Mouse (Mus musculus): ENCODE measurements around the gene Ubash3b. TPM values are rescaled to one million over a fixed set of nuclear protein-coding genes. Genes with fewer than 3 reads are reported as not detected.

The Ubash3b gene
- total RNA-seq, 1 experiment = 2.8 TPM

DNA sequence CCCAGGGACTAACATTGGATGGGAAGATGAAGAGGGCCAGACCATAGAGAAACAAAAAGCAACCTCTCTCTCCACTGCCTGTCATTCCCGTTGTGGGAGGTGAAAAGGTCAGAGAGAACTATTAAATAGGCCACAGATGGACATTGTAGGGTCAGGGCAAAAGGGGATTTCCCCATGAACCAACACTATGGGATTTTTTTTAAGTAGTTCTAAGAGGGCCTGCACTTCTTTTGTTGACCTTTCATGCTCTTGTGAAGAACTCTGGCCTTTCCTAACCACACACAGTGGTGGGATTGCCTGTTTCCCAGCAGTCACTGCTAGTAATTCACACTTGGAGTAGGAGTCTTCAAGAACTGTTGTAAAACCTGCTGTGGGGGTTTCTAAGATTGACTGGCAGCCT is 153.7 kb downstream of the Ubash3b start:
- Histone ChIP-seq H3K36me3 (ENCODE audit: control insufficient read depth, insufficient read depth, low read length, poor library complexity, severe bottlenecking) (no peaks in the 10 kb centered on the region), H3K27ac (ENCODE audit: insufficient read depth, low read depth, low read length, poor library complexity, severe bottlenecking) (no peak overlapping the region), H3K4me3 (ENCODE audit: insufficient read depth in 1 of 2, low read depth in 1 of 2, low read length in 2 of 2, poor library complexity in 1 of 2, severe bottlenecking in 1 of 2) (no peak overlapping the region), H3K9ac (ENCODE audit: insufficient read depth, low read depth, low read length, poor library complexity, severe bottlenecking) (no peak overlapping the region), H3K4me1 (ENCODE audit: control insufficient read depth in 2 of 2, insufficient read depth in 2 of 2, low read length in 2 of 2, poor library complexity in 1 of 2) (no peaks in the 10 kb centered on the region), H3K9me3 (ENCODE audit: control insufficient read depth, insufficient read depth, low read depth, low read length) (no peaks in the 10 kb centered on the region)
- in situ Hi-C loops (cut with MboI; ENCODE audit: low sequenced_read_pairs in 2 of 2, unreplicated experiment in 2 of 2) = no loop called here
- DNase-seq (ENCODE audit: low read depth, low spot score) = no peak
- TF ChIP-seq ZNF384 (IDR thresholded peaks at IDR 0.05; ENCODE audit: low read depth, low read length) (no peak), HCFC1 (IDR thresholded peaks at IDR 0.05; ENCODE audit: borderline replicate concordance, insufficient read depth, low read length) (no peak), MAFK (IDR thresholded peaks at IDR 0.05; ENCODE audit: insufficient read depth, low read depth, low read length) (no peak), CHD2 (IDR thresholded peaks at IDR 0.05; ENCODE audit: low read depth, low read length) (no peak), ZC3H11A (IDR thresholded peaks at IDR 0.05; ENCODE audit: borderline replicate concordance, low read depth, low read length) (no peak)

GRCm38 (mm10) chr9:41004415-41004814 is 157.1 kb downstream of the Ubash3b start, which contains the start of gene Crtam:
Crtam (minus strand) TSS chr9:41004628.
- Histone ChIP-seq H3K4me3 (ENCODE audit: insufficient read depth in 1 of 2, low read depth in 1 of 2, low read length in 2 of 2, poor library complexity in 1 of 2, severe bottlenecking in 1 of 2) (no peak within 1 kb of the TSS), H3K27ac (ENCODE audit: insufficient read depth, low read depth, low read length, poor library complexity, severe bottlenecking) (no peak within 1 kb of the TSS), H3K9me3 (ENCODE audit: control insufficient read depth, insufficient read depth, low read depth, low read length) (no peaks in the 10 kb centered on the region), H3K9ac (ENCODE audit: insufficient read depth, low read depth, low read length, poor library complexity, severe bottlenecking) (no peak within 1 kb of the TSS), H3K4me1 (ENCODE audit: control insufficient read depth in 2 of 2, insufficient read depth in 2 of 2, low read length in 2 of 2, poor library complexity in 1 of 2) (no peaks in the 10 kb centered on the region), H3K36me3 (ENCODE audit: control insufficient read depth, insufficient read depth, low read length, poor library complexity, severe bottlenecking) (no peaks in the 10 kb centered on the region)
- TF ChIP-seq ZNF384 (IDR thresholded peaks at IDR 0.05; ENCODE audit: low read depth, low read length) = no peak
- DNase-seq (ENCODE audit: low read depth, low spot score) = no peak
- in situ Hi-C loops (cut with MboI; ENCODE audit: low sequenced_read_pairs in 2 of 2, unreplicated experiment in 2 of 2) = no loop called here

- no peak overlapping the region for H3K27ac ChIP-seq (ENCODE audit: insufficient read depth, low read depth, low read length, poor library complexity, severe bottlenecking)
- H3K36me3 ChIP-seq (ENCODE audit: control insufficient read depth, insufficient read depth, low read length, poor library complexity, severe bottlenecking) = no peaks in the 10 kb centered on the region
- H3K9me3 ChIP-seq (ENCODE audit: control insufficient read depth, insufficient read depth, low read depth, low read length) = no peaks in the 10 kb centered on the region
- TF ChIP-seq MAFK (IDR thresholded peaks at IDR 0.05; ENCODE audit: insufficient read depth, low read depth, low read length) (no peak), CHD2 (IDR thresholded peaks at IDR 0.05; ENCODE audit: low read depth, low read length) (no peak), ZC3H11A (IDR thresholded peaks at IDR 0.05; ENCODE audit: borderline replicate concordance, low read depth, low read length) (no peak), HCFC1 (IDR thresholded peaks at IDR 0.05; ENCODE audit: borderline replicate concordance, insufficient read depth, low read length) (no peak), ZNF384 (IDR thresholded peaks at IDR 0.05; ENCODE audit: low read depth, low read length) (no peak)
- no peak for DNase-seq (ENCODE audit: low read depth, low spot score)
- H3K9ac ChIP-seq (ENCODE audit: insufficient read depth, low read depth, low read length, poor library complexity, severe bottlenecking) = no peak overlapping the region
- H3K4me1 ChIP-seq (ENCODE audit: control insufficient read depth in 2 of 2, insufficient read depth in 2 of 2, low read length in 2 of 2, poor library complexity in 1 of 2) = no peaks in the 10 kb centered on the region
- no peak overlapping the region for H3K4me3 ChIP-seq (ENCODE audit: insufficient read depth in 1 of 2, low read depth in 1 of 2, low read length in 2 of 2, poor library complexity in 1 of 2, severe bottlenecking in 1 of 2)
- in situ Hi-C loops (cut with MboI; ENCODE audit: low sequenced_read_pairs in 2 of 2, unreplicated experiment in 2 of 2) = loop anchor here in 1 of 2 experiments (25.0 kb wide), 1 partner anchor 160 kb away; no protein-coding TSS in a partner anchor
These were observed 164.2 kb downstream of the Ubash3b start for GRCm38 (mm10) chr9:40997116-40997779.

- Histone ChIP-seq H3K36me3 (ENCODE audit: control insufficient read depth, insufficient read depth, low read length, poor library complexity, severe bottlenecking) (no peaks in the 10 kb centered on the region), H3K4me1 (ENCODE audit: control insufficient read depth in 2 of 2, insufficient read depth in 2 of 2, low read length in 2 of 2, poor library complexity in 1 of 2) (no peaks in the 10 kb centered on the region), H3K27ac (ENCODE audit: insufficient read depth, low read depth, low read length, poor library complexity, severe bottlenecking) (no peak overlapping the region), H3K4me3 (ENCODE audit: insufficient read depth in 1 of 2, low read depth in 1 of 2, low read length in 2 of 2, poor library complexity in 1 of 2, severe bottlenecking in 1 of 2) (no peak overlapping the region), H3K9ac (ENCODE audit: insufficient read depth, low read depth, low read length, poor library complexity, severe bottlenecking) (no peak overlapping the region), H3K9me3 (ENCODE audit: control insufficient read depth, insufficient read depth, low read depth, low read length) (no peaks in the 10 kb centered on the region)
- no peak for DNase-seq (ENCODE audit: low read depth, low spot score)
- in situ Hi-C loops (cut with MboI; ENCODE audit: low sequenced_read_pairs in 2 of 2, unreplicated experiment in 2 of 2) = loop anchor here in 1 of 2 experiments (25.0 kb wide), 1 partner anchor 157 kb away; no protein-coding TSS in a partner anchor
- TF ChIP-seq CHD2 (IDR thresholded peaks at IDR 0.05; ENCODE audit: low read depth, low read length) (no peak), ZC3H11A (IDR thresholded peaks at IDR 0.05; ENCODE audit: borderline replicate concordance, low read depth, low read length) (no peak), HCFC1 (IDR thresholded peaks at IDR 0.05; ENCODE audit: borderline replicate concordance, insufficient read depth, low read length) (no peak), ZNF384 (IDR thresholded peaks at IDR 0.05; ENCODE audit: low read depth, low read length) (no peak)
These were observed 167.4 kb downstream of the Ubash3b start for GRCm38 (mm10) chr9:40994075-40994474.

GRCm38 (mm10) chr9:40991511-40991910 is 170.0 kb downstream of the Ubash3b start:
- TF ChIP-seq CHD2 (IDR thresholded peaks at IDR 0.05; ENCODE audit: low read depth, low read length) (no peak), ZNF384 (IDR thresholded peaks at IDR 0.05; ENCODE audit: low read depth, low read length) (no peak), HCFC1 (IDR thresholded peaks at IDR 0.05; ENCODE audit: borderline replicate concordance, insufficient read depth, low read length) (no peak), MAFK (IDR thresholded peaks at IDR 0.05; ENCODE audit: insufficient read depth, low read depth, low read length) (no peak), ZC3H11A (IDR thresholded peaks at IDR 0.05; ENCODE audit: borderline replicate concordance, low read depth, low read length) (no peak)
- DNase-seq (ENCODE audit: low read depth, low spot score) = no peak

More at GRCm38 (mm10) chr9:40991511-40991910, 170.0 kb downstream of the Ubash3b start:
- in situ Hi-C loops (cut with MboI; ENCODE audit: low sequenced_read_pairs in 2 of 2, unreplicated experiment in 2 of 2) = loop anchor here in 1 of 2 experiments (25.0 kb wide), 1 partner anchor 154 kb away; no protein-coding TSS in a partner anchor
- Histone ChIP-seq H3K4me1 (ENCODE audit: control insufficient read depth in 2 of 2, insufficient read depth in 2 of 2, low read length in 2 of 2, poor library complexity in 1 of 2) (no peaks in the 10 kb centered on the region), H3K36me3 (ENCODE audit: control insufficient read depth, insufficient read depth, low read length, poor library complexity, severe bottlenecking) (no peaks in the 10 kb centered on the region), H3K4me3 (ENCODE audit: insufficient read depth in 1 of 2, low read depth in 1 of 2, low read length in 2 of 2, poor library complexity in 1 of 2, severe bottlenecking in 1 of 2) (no peak overlapping the region), H3K9me3 (ENCODE audit: control insufficient read depth, insufficient read depth, low read depth, low read length) (no peaks in the 10 kb centered on the region), H3K27ac (ENCODE audit: insufficient read depth, low read depth, low read length, poor library complexity, severe bottlenecking) (no peak overlapping the region), H3K9ac (ENCODE audit: insufficient read depth, low read depth, low read length, poor library complexity, severe bottlenecking) (no peak overlapping the region)
